Mouse (Mus musculus) activated CD4-positive, CD25-positive, alpha-beta regulatory T cell, adult 9 weeks (primary cell): ENCODE data around the gene Dgkb. TPM values are rescaled to one million over a fixed set of nuclear protein-coding genes. Genes with fewer than 3 reads are reported as not detected.

ENCODE experiments used
- polyA plus RNA-seq: library from polyadenylated mRNA; unstranded; fragments of 100-300 nt; shearing (Covaris generic); gene quantifications from one replicate; pipeline ENCODE4 v1.2.1, GENCODE M21; 2017

Dgkb gene
- polyA plus RNA-seq, result not detected

GRCm38 (mm10) chr12:37817426-37817825, at the start of gene Dgkb:
Gene Dgkb, plus strand, starts transcription at chr12:37817726.

